Mouse (Mus musculus) lung, embryonic 14.5 days (tissue): ENCODE measurements around the gene Arhgef7. TPM values are rescaled to one million over a fixed set of nuclear protein-coding genes. Genes with fewer than 3 reads are reported as not detected.
A peak's percentile ranks its signal among the peaks of the same experiment; 100 is the strongest.

Experiments used
- ATAC-seq: fragments of 200-750 bp; cut with Nextera tagmentation; 2 replicates; pipeline ENCODE4 v1.8.0; 2017; ENCODE audit warnings: mild to moderate bottlenecking, moderate TSS enrichment, moderate library complexity; ENCODE audit not compliant: insufficient read depth
- DNase-seq: peaks from one replicate; pipeline ENCODE4 v3.0.0-alpha.2; 2015
- H3K27ac ChIP-seq: fragments of 300-500 bp; sonication (generic); 2 replicates; pipeline ENCODE4 v1.5.1; 2014; ENCODE audit warnings: low read depth, mild to moderate bottlenecking, moderate library complexity
- H3K27me3 ChIP-seq: fragments of 300-500 bp; sonication (generic); 2 replicates; pipeline ENCODE4 v1.6.1; 2014; ENCODE audit warnings: low read length, control low read depth; ENCODE audit not compliant: insufficient read depth
- H3K36me3 ChIP-seq: fragments of 300-500 bp; sonication (generic); 2 replicates; pipeline ENCODE4 v1.6.1; 2014; ENCODE audit warnings: control low read depth; ENCODE audit not compliant: insufficient read depth
- H3K4me1 ChIP-seq: fragments of 300-500 bp; sonication (generic); 2 replicates; pipeline ENCODE4 v1.6.1; 2014; ENCODE audit warnings: antibody characterized with exemption, control low read depth; ENCODE audit not compliant: insufficient read depth
- H3K4me2 ChIP-seq: fragments of 300-500 bp; sonication (generic); 2 replicates; pipeline ENCODE4 v1.6.1; 2014; ENCODE audit warnings: mild to moderate bottlenecking
- H3K4me3 ChIP-seq: fragments of 300-500 bp; sonication (generic); 2 replicates; pipeline ENCODE4 v1.5.1; 2014; ENCODE audit warnings: low read depth, low read length
- H3K9ac ChIP-seq: fragments of 300-500 bp; sonication (generic); 2 replicates; pipeline ENCODE4 v1.6.1; 2014
- H3K9me3 ChIP-seq: fragments of 300-500 bp; sonication (generic); 2 replicates; pipeline ENCODE4 v1.6.1; 2016; ENCODE audit warnings: low read depth, low read length, control low read depth
- CTCF ChIP-seq: IDR thresholded peaks from 2 replicates; pipeline ENCODE4 v1.5.1; 2016; ENCODE audit warnings: antibody characterized with exemption, low read depth
- WGBS: fragments of 180-500 bp; shearing (Covaris S2); extraction: QIAGEN DNeasy Blood & Tissue Kit; methylation state at CpG from one replicate; pipeline ENCODE4 v1.1.7; 2014; 5-methylcytosine and 5-hydroxymethylcytosine counted together
- polyA plus RNA-seq: library from polyadenylated mRNA; unstranded; fragments of >200 nt; fragmentation: Nextera tagmentation; extraction: Ambion mirVana; gene quantifications from 2 replicates; pipeline ENCODE4 v1.2.1, GENCODE M21; 2014

The Arhgef7 gene
- polyA plus RNA-seq, 1 experiment from 2014 or later, result 41.6 TPM

- 88% methylated on average over 7 of the region's 7 CpGs for WGBS
- Histone ChIP-seq H3K9ac (no peak overlapping the region), H3K9me3 (no peaks in the 10 kb centered on the region), H3K4me3 (no peak overlapping the region), H3K4me2 (no peak overlapping the region), H3K27ac (no peak overlapping the region), H3K36me3 (peaks cover 53% of the 10 kb centered on the region), H3K27me3 (no peaks in the 10 kb centered on the region), H3K4me1 (no peaks in the 10 kb centered on the region)
- ATAC-seq (no peak), DNase-seq (no peak)
- no peak for TF ChIP-seq CTCF
These were observed 56.5 kb downstream of the Arhgef7 start for GRCm38 (mm10) chr8:11783861-11784594.

GRCm38 (mm10) chr8:11785121-11785520 is 57.6 kb downstream of the Arhgef7 start:
- Histone ChIP-seq H3K36me3 (peaks cover 53% of the 10 kb centered on the region), H3K27me3 (no peaks in the 10 kb centered on the region)
- WGBS, result 51% methylated on average over 4 of the region's 4 CpGs

GRCm38 (mm10) chr8:11785539-11786046 is 58.1 kb downstream of the Arhgef7 start:
- H3K27ac ChIP-seq, result no peak overlapping the region
- 69% methylated on average over 9 of the region's 9 CpGs for WGBS
- no peaks in the 10 kb centered on the region for H3K4me1 ChIP-seq
- no peaks in the 10 kb centered on the region for H3K27me3 ChIP-seq
- no peak for TF ChIP-seq CTCF
- ATAC-seq (no peak), DNase-seq (no peak)
- H3K9me3 ChIP-seq, result no peaks in the 10 kb centered on the region
- no peak overlapping the region for H3K9ac ChIP-seq
- H3K4me2 ChIP-seq, result no peak overlapping the region
- peaks cover 53% of the 10 kb centered on the region for H3K36me3 ChIP-seq
- no peak overlapping the region for H3K4me3 ChIP-seq

More at GRCm38 (mm10) chr8:11785121-11785520, 57.6 kb downstream of the Arhgef7 start:
- Histone ChIP-seq H3K4me1 (no peaks in the 10 kb centered on the region), H3K9me3 (no peaks in the 10 kb centered on the region), H3K4me2 (no peak overlapping the region), H3K9ac (no peak overlapping the region), H3K27ac (no peak overlapping the region), H3K4me3 (no peak overlapping the region)
- ATAC-seq, result no peak
- DNase-seq, result no peak
- TF ChIP-seq CTCF, result no peak

GRCm38 (mm10) chr8:11788252-11788651 is 60.7 kb downstream of the Arhgef7 start:
- ATAC-seq (no peak), DNase-seq (peak; percentile 61)
- H3K27me3 ChIP-seq, result no peaks in the 10 kb centered on the region
- H3K27ac ChIP-seq, result no peak overlapping the region
- H3K9me3 ChIP-seq, result no peaks in the 10 kb centered on the region
- 45% methylated on average over 8 of the region's 8 CpGs for WGBS
- H3K9ac ChIP-seq, result no peak overlapping the region
- peak; percentile 57 for TF ChIP-seq CTCF
- H3K4me3 ChIP-seq, result no peak overlapping the region
- no peak overlapping the region for H3K4me2 ChIP-seq
- peaks cover 51% of the 10 kb centered on the region for H3K36me3 ChIP-seq
- no peaks in the 10 kb centered on the region for H3K4me1 ChIP-seq

GRCm38 (mm10) chr8:11789168-11789567 is 61.6 kb downstream of the Arhgef7 start:
- Histone ChIP-seq H3K4me2 (no peak overlapping the region), H3K27ac (no peak overlapping the region), H3K9me3 (no peaks in the 10 kb centered on the region), H3K4me3 (no peak overlapping the region), H3K4me1 (no peaks in the 10 kb centered on the region), H3K9ac (no peak overlapping the region), H3K36me3 (peaks cover 43% of the 10 kb centered on the region), H3K27me3 (no peaks in the 10 kb centered on the region)
- ATAC-seq (no peak), DNase-seq (no peak)
- 77% methylated on average over 5 of the region's 5 CpGs for WGBS
- TF ChIP-seq CTCF, result no peak

GRCm38 (mm10) chr8:11794956-11795355 is 67.4 kb downstream of the Arhgef7 start:
- Histone ChIP-seq H3K4me3 (no peak overlapping the region), H3K4me2 (no peak overlapping the region), H3K9ac (no peak overlapping the region), H3K4me1 (no peaks in the 10 kb centered on the region), H3K27me3 (no peaks in the 10 kb centered on the region), H3K36me3 (peaks cover 46% of the 10 kb centered on the region), H3K27ac (no peak overlapping the region), H3K9me3 (no peaks in the 10 kb centered on the region)
- DNase-seq, result no peak
- ATAC-seq, result no peak
- TF ChIP-seq CTCF, result no peak

GRCm38 (mm10) chr8:11797128-11797527 is 69.6 kb downstream of the Arhgef7 start:
- no peak overlapping the region for H3K4me3 ChIP-seq
- H3K4me2 ChIP-seq, result no peak overlapping the region
- H3K27ac ChIP-seq, result no peak overlapping the region
- H3K36me3 ChIP-seq, result peaks cover 44% of the 10 kb centered on the region
- no peak for DNase-seq
- H3K9me3 ChIP-seq, result no peaks in the 10 kb centered on the region
- no peak for ATAC-seq
- no peaks in the 10 kb centered on the region for H3K4me1 ChIP-seq
- no peak overlapping the region for H3K9ac ChIP-seq
- WGBS, result 86% methylated on average over 8 of the region's 8 CpGs
- no peak for TF ChIP-seq CTCF
- H3K27me3 ChIP-seq, result no peaks in the 10 kb centered on the region
